Mouse (Mus musculus) cerebellum, adult 2 months (tissue): ENCODE results near the gene Vmac. TPM values are rescaled to one million over a fixed set of nuclear protein-coding genes. Genes with fewer than 3 reads are reported as not detected.

Experiments
- DNase-seq, 2 experiments: peaks; one replicate each; pipeline ENCODE4 v3.0.0; 2021
- H3K27ac ChIP-seq: fragments of 200-500 bp; 2 replicates; pipeline ENCODE4 v1.5.1; 2012; ENCODE audit warnings: low read length, control low read depth, inconsistent platforms; ENCODE audit not compliant: insufficient read depth
- H3K27me3 ChIP-seq: fragments of 200-500 bp; 2 replicates; pipeline ENCODE4 v1.6.1; 2012; ENCODE audit warnings: inconsistent platforms, mild to moderate bottlenecking, low read length, moderate library complexity; ENCODE audit not compliant: control insufficient read depth, insufficient read depth
- H3K4me1 ChIP-seq: fragments of 200-500 bp; 2 replicates; pipeline ENCODE4 v1.6.1; 2011; ENCODE audit warnings: low read length; ENCODE audit not compliant: control insufficient read depth, insufficient read depth
- H3K4me3 ChIP-seq: fragments of 200-500 bp; replicated peaks from 2 replicates; pipeline ENCODE3; 2011; ENCODE audit warnings: mild to moderate bottlenecking, low read depth, low read length, control low read depth; ENCODE audit not compliant: insufficient read depth
- CTCF ChIP-seq: fragments of 200-500 bp; IDR thresholded peaks from 2 replicates; pipeline ENCODE4 v1.5.1; 2011; ENCODE audit warnings: low read depth, mild to moderate bottlenecking, control low read depth, low read length, moderate library complexity, borderline replicate concordance; ENCODE audit not compliant: insufficient read depth
- POLR2A ChIP-seq: fragments of 200-500 bp; IDR thresholded peaks from 2 replicates; pipeline ENCODE4 v1.6.1; 2011; ENCODE audit warnings: low read length, control low read depth, borderline replicate concordance; ENCODE audit not compliant: insufficient read depth
- WGBS: fragments of 180-500 bp; shearing (Covaris S2); methylation state at CpG from one replicate; pipeline ENCODE4 v1.1.7; 2018; 5-methylcytosine and 5-hydroxymethylcytosine counted together
- polyA plus RNA-seq: library from polyadenylated mRNA; depleted of rRNA; stranded (reverse); fragments of >200 nt; gene quantifications from 2 replicates; pipeline ENCODE4 v1.2.3, GENCODE M21; 2012

Gene Vmac
- polyA plus RNA-seq, 1 experiment: 18.2 TPM

DNA sequence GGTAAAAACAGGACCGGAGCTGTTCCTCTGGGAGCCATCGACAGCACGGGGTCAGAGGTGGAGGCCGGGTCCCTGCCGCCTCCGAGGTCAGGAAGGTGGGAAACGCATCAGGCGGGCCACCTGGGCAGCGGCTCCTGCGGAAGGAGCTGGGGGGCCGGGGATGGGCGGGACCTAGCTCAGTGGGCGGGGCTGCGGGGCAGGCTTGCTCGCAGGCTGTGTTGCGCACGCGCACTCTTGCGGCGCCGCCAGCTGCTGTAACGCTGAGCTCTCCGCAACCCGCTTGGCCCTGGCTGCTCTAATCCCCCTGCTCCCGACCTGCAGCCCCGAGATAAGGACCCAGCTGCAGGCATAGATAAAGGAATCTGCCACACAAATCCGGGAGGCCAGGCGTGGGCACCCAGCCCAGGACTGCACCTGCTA is 44.2 kb upstream of the Vmac start:
- 1% methylated on average over 15 of the region's 28 CpGs for WGBS
- Histone ChIP-seq H3K4me1 (peaks cover 17% of the 10 kb centered on the region), H3K27ac (peak overlapping the region; percentile 91), H3K27me3 (no peaks in the 10 kb centered on the region), H3K4me3 (peak overlapping the region; percentile 86)
- TF ChIP-seq POLR2A (peak; percentile 84; the same call in 1 of the 2 replicates), CTCF (no peak)
- peak; percentile 86 to 89 for DNase-seq

- TF ChIP-seq CTCF (no peak), POLR2A (no peak)
- Histone ChIP-seq H3K27me3 (peaks cover 2% of the 10 kb centered on the region; the same call in 1 of the 2 replicates), H3K4me1 (peaks cover 17% of the 10 kb centered on the region), H3K27ac (no peak overlapping the region), H3K4me3 (no peak overlapping the region)
- DNase-seq: peak in 1 of 2 experiments; percentile 28
- WGBS: 35% methylated on average over 3 of the region's 3 CpGs
Measured at GRCm38 (mm10) chr17:56761077-56761476, 43.3 kb upstream of the Vmac start.

- no peak for DNase-seq
- Histone ChIP-seq H3K4me3 (no peak overlapping the region), H3K27me3 (peaks cover 2% of the 10 kb centered on the region; the same call in 1 of the 2 replicates), H3K27ac (no peak overlapping the region), H3K4me1 (peaks cover 15% of the 10 kb centered on the region)
- 49% methylated on average over 7 of the region's 7 CpGs for WGBS
- TF ChIP-seq POLR2A (no peak), CTCF (no peak)
Measured at GRCm38 (mm10) chr17:56759261-56759660, 41.4 kb upstream of the Vmac start.

DNA sequence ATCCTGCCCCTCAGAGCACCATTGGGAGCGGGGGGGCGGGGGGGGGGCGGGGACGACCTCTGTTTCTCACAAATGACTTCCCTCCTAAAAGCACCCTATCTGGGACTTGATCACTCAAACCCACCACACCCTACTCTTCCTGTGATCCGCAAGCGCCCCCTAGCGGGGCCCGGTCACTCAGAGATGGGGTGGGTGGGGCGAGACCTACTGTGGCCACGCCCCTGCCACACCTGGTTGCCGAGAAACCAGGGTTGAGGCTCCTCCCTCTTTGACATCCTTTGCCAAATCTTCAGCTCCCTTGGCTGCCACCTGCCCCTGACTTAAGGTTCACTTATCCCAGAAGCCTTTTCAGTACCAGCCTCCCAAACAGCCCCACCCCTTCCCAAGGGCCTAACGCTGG is 40.3 kb upstream of the Vmac start:
- 4% methylated on average over 12 of the region's 12 CpGs for WGBS
- H3K4me1 ChIP-seq: peaks cover 13% of the 10 kb centered on the region
- DNase-seq: peak; percentile 56 to 64
- peaks cover 2% of the 10 kb centered on the region; the same call in 1 of the 2 replicates for H3K27me3 ChIP-seq
- no peak overlapping the region for H3K27ac ChIP-seq
- H3K4me3 ChIP-seq: no peak overlapping the region
- TF ChIP-seq POLR2A (no peak), CTCF (peak; percentile 48; the same call in 1 of the 2 replicates)

DNA sequence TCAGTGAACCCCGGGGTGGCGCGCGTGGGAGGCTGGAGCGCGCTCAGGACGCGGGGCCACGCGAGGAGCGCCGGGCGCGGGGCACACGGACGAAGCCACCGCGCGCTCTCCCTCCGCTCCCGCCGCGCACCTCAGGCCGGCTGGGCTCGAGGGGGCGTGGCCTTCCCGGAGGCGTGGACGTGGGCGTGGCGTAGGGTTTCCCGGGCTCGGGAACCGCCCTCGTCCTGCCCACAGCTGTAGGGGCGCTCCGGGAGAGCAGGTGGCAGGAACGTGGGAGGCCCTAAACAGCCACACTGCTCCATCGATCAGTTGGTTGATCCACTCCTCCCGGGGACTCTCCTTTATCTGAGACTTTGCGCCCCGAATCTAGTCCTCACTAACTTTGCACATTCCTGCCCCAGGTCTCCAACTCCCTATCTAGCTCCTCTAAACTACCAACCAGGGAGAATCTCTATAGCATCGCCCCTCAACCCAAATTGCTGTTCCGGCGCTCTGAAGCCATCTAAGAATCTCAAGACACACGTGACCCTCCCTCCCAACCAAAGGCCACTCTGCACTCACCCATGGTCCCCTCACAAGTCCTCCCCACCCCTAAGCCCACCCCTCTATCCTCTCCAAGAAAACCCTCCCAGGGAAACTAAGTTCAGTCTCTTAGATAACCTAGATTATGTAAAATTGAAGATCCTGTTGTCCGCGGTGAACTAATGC is 39.7 kb upstream of the Vmac start, which contains the start of gene Nrtn:
Nrtn (minus strand) TSS at position 115 of the 708 bp plus-strand sequence.
- DNase-seq: peak; percentile 42 to 49
- H3K4me1 ChIP-seq: peaks cover 7% of the 10 kb centered on the region; the same call in 1 of the 2 replicates
- 1% methylated on average over 48 of the region's 48 CpGs for WGBS
- no peak within 1 kb of the TSS for H3K4me3 ChIP-seq
- TF ChIP-seq CTCF (no peak), POLR2A (no peak)
- H3K27me3 ChIP-seq: peaks cover 2% of the 10 kb centered on the region; the same call in 1 of the 2 replicates
- H3K27ac ChIP-seq: no peak within 1 kb of the TSS

- no peak for DNase-seq
- Histone ChIP-seq H3K4me1 (0 out of 2 replicates have a peak, but pooled peaks cover 5% of the 10 kb centered on the region), H3K4me3 (no peak overlapping the region), H3K27ac (no peak overlapping the region), H3K27me3 (peaks cover 2% of the 10 kb centered on the region; the same call in 1 of the 2 replicates)
- 2% methylated on average over 51 of the region's 51 CpGs for WGBS
- no peak for TF ChIP-seq POLR2A
- no peak for TF ChIP-seq CTCF
Measured at GRCm38 (mm10) chr17:56756703-56757399, 39.0 kb upstream of the Vmac start.

GRCm38 (mm10) chr17:56754271-56755185 is 36.7 kb upstream of the Vmac start:
- WGBS: 11% methylated on average over 36 of the region's 36 CpGs
- TF ChIP-seq POLR2A (no peak), CTCF (no peak)
- no peak overlapping the region for H3K27ac ChIP-seq
- H3K4me3 ChIP-seq: no peak overlapping the region
- DNase-seq: no peak
- H3K27me3 ChIP-seq: peaks cover 2% of the 10 kb centered on the region; the same call in 1 of the 2 replicates
- H3K4me1 ChIP-seq: 0 out of 2 replicates have a peak, but pooled peaks cover 2% of the 10 kb centered on the region
